Mouse (Mus musculus) testis, adult 2 months (tissue): Measurements from ENCODE around the gene Gm21988.

ENCODE experiments used
- CTCF ChIP-seq: fragments of 200-500 bp; IDR thresholded peaks from 2 replicates; pipeline ENCODE4 v1.5.1; 2012; ENCODE audit warnings: low read depth, mild to moderate bottlenecking, inconsistent platforms, low read length, moderate library complexity; ENCODE audit not compliant: control insufficient read depth, insufficient read depth, insufficient replicate concordance
- POLR2A ChIP-seq: fragments of 200-500 bp; IDR thresholded peaks from 2 replicates; pipeline ENCODE4 v1.6.1; 2012; ENCODE audit warnings: low read depth, mild to moderate bottlenecking, inconsistent platforms, low read length, moderate library complexity; ENCODE audit not compliant: control insufficient read depth

DNA sequence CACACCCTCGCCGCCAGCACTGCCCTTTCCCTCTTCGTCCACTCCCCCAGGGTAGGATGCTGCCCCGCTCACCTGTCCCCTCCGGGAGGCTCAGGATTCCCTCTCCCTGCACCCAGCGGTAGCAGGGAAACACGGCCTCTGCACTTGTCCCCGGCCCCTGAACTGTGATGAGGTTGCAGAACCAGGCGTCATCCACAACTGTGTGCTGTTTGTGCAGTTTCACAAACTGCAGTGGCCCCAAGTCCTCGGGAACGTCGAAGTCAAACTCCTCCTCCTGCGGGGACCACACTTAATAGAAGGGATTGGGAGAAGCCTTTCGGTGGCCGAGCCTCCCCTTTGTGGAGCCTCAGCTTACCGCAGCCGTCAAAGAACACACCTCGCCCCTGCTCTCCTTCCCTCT is 14.7 kb upstream of the Gm21988 start:
- TF ChIP-seq POLR2A (no peak), CTCF (no peak)
